In genomic region chr10:22142926-22143325, GRCm38 (mm10) we compare ENCODE assay signal across 11 mouse cellular contexts. TPM values are rescaled to one million over a fixed set of nuclear protein-coding genes. Genes with fewer than 3 reads are reported as not detected.
"Had no signal": no experiment of that assay in that cellular context is flagged by ENCODE, and none has a peak within 500 bp of the region (broad histone marks: within the 10 kb centered on the region; RNA-seq: fewer than 3 reads in every experiment).

No protein-coding gene starts in this region.

- DNase-seq: lung, adult 18-20 months; lung, postnatal 10 days; right cerebral cortex, postnatal 14 days; thymus, adult 2 months; thymus, postnatal 25 days; thymus, postnatal 4 days had no signal

- ATAC-seq: midbrain, embryonic 15.5 days had no signal

RNA-seq across cellular contexts. Expression of gene E030030I06Rik, which starts 6.1 kb away (rescaled TPM):
- total RNA-seq: midbrain, postnatal 0 days had no signal

RNA-seq across cellular contexts. Expression of gene Raet1e, which starts 15.4 kb away (rescaled TPM):
- total RNA-seq: monocyte, adult 5-6 weeks; neutrophil, adult 5-6 weeks had no signal

RNA-seq across cellular contexts. Expression of gene H60b, which starts 15.5 kb away (rescaled TPM):
- total RNA-seq: megakaryocyte progenitor cell, adult 5-6 weeks; midbrain, postnatal 0 days; monocyte, adult 5-6 weeks had no signal
